Mouse (Mus musculus) lung, postnatal 36 days (tissue): ENCODE data around the gene Gm20388.

Experiments used
- DNase-seq: peaks from one replicate; pipeline ENCODE4 v3.0.0; 2022; ENCODE audit warnings: mixed read lengths

The Gm20388 gene

DNA sequence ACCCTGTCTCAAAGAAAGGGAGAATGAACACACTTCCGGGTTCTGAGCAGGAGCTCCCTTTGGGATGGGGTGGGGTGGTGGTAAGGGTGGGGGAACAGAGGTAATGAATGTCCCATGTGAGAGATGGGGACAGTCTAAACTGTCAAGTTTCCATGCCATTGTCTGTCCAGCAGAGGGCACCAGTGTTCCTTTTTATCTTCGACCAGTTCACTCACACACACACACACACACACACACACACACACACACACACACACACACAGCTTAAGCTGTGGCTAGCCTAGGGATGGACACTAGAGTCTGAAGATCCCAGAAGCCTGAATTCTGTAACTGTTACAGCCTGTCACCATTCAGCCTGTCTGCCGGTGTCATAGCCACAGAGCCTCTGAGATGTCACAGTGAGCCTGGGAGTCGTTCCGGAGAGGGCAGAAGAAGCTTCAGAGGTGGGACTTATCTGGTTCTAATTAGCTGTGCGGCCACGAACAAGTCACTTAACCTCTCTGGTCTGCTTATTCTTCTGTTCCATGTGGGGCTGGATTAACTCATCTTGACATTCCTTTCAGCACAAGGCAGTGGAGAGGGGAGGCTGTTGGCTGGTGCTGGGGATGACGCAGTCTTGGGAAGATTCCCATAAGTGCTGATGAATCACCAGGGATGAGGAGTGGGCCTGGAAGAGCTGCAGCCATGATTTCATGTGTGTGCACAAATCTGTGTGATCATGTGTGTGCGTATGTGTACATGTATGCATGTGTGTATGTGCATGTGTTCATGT lies 910.9 kb downstream of the Gm20388 start:
- peak; percentile 79 for DNase-seq

DNA sequence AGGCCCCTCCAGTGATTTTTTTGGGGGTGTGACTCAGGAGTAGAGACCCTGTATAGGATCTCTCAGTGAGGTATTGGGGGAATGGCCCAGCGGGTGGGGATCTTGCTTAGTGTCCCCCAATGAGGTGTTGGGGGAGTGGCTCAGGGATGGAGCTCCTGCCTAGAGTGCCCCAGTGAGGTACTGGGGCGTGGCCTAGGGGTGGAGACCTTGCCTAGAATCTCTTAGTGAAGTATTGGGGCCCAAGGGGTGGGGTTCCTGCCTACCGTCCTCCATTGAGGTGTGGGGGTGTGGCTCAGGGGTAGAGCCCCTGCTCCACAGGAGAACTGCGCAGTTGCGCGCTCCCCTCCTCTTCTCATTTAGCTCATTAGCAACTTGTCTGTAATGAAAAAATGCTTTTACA lies 912.7 kb downstream of the Gm20388 start:
- DNase-seq: no peak

DNA sequence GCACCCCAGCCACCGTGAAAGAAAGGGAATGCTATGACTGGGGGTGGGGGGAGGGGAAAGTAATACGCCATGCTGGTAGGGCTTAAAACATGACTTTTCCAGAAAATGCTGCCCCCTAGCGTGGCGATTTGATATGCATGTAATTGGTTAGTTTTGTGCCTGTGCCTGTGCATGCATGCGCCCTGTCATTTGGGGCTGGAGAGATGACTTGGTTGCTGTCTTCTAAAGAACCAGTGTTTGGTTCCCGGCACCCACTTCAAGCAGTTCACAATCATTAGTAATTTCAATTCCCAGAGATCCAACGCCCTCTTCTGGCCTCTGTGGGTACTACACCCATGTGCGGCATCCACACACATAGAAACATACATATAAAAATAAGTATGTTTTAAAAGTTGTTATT lies 913.2 kb downstream of the Gm20388 start:
- DNase-seq: no peak

DNA sequence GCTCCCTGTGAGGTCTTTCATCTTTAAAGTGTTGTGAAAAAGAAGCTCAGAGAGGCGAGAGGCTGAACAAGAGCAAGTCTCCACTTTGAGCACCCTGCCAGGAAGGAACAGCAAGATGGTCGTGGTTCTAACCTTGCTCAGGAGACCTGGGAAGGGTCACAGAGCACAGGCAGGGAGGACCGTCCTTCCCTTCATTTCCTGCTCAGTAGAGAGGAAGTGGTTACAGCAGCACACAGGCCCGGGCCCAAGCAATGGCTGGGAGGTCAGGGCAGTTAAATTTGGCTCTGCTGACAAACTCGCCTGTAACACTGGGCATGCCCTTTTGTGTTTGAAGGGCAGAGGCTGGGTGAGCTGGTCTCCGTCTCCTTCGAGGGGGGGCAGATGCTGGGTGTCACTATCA lies 914.0 kb downstream of the Gm20388 start:
- no peak for DNase-seq

DNA sequence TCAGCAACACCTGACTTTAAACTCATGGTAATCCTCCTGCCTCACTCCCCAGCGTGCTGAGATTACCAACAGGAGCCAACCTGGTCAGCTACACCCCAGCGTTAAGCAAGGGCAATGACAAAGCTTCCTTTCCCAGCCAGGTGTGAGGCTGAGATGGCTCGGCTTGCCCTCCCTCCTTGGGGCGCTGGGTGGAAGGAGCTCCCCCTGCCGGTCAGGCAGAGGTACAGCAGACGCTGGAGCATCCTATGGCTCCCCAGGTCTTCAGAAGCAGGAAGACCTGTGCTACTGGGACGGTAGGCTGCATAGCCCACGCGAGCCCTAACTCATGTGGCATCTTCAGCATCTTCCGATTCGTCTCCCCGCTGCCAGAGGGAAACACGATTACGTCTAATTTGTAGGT lies 917.6 kb downstream of the Gm20388 start:
- DNase-seq: peak; percentile 43

DNA sequence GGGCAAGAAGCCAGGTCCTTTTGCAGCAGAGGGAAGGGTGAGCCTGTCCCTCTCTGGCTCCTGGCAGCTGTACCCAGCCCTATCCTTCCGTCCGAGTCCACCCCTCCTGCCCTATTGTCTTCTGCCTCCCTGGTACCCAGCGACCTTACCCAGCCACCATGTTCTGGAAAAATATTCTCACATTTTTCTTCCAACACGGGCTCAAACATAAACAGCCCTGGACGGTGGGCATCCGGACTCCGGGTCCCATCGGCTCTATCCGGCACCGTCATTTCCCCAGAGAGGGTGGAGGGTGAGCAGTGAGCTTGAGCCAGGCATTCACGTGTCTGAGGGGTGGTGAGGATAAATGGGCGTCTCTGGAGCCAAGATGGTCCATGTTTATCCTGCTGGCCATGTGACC lies 920.0 kb downstream of the Gm20388 start:
- DNase-seq: peak; percentile 92

DNA sequence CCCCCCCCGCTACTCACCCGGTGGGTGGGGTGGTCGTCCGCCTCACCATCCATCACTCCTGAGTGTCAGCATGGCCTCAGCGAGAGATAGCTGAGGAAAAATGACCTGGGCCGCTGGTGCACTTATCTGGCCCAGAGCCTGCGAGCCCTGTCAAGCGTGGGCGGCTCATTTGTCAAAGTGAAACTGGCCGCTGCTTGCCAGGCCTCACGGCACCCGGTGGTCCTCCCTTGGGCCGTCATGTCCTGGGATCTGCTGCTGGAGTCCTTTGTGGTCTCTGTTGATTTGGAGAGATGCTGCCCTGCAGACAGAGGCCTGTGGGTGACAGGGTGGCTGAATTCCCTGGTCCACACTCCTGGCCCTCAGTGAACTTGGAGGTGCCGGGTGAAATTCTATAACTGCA lies 921.4 kb downstream of the Gm20388 start:
- peak; percentile 75 for DNase-seq

DNA sequence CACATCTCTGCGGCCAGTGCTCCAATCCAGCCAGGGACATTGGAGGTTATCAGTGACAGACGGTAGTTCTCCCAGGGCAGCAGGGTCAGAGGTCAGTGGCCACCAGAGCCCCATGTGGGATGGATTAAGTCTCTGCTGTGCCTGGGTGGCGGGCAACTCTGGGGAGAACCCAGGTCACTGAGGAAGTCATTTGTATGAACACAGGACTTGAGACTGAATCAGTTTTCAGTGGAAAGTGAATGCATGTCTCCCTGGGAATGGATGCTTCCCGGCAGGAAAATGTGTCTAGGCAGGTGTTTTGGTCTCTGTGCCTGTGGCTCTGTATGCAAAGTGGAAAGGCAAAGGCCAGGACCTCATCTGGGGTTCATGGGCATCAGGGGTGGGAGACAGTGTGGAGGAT lies 922.6 kb downstream of the Gm20388 start:
- no peak for DNase-seq

DNA sequence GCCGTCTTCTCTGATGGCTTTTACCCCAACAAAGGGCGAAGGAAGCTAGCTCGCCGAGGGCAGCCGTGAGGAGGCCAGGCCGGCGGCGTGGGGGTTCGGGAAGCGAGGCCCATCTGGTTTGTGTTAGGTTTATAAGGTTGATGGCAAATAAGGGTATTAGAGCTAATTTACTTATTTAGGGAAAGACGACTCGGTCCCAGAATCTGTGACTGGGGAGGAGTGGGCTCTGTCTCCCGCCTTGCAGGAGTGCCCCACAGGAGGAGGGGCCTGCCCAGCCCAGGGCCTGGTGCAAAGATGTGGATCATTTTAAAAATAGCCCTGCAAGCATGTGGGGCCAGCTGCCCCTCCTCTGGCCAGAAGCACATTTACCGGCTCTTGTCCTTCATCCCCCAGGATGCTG lies 928.4 kb downstream of the Gm20388 start:
- DNase-seq: no peak

DNA sequence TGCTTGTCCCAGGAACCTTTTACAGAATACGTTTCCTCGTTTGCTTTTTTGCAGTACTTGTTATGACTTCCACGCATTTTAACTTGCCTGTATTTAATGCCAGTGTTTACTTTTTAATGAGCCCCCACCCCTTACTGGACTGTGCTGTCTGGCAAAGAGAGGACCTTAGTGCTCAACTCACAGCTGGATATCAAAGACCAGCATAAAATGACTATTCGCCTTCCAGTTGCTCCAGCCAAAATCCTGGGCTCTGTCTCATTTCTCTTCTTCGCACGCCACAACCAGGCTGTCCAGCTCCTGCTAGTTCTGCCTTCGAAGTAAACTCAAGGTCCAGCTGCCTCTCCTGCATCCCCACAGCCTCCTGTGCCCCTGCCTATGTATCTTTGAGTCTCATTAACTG lies 932.4 kb downstream of the Gm20388 start:
- DNase-seq: no peak

DNA sequence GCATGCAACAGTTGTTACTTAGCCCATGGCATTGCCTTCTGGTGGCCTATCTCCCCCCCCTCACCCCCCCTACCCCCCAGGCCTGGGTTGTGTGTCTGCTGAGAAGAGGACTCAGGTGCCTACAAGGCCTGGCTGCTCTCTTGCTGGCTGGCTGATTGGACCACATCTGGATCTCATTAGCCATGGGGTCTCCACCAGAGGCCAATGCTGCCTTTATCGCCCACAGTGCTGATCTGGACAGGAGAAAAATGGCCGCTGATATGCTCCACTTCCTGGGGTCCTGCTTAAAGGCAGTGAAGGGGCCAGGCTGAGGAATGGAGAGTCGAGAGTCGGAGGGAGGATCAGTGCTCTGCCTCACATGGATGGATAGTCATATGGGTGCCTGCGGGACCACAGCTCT lies 935.4 kb downstream of the Gm20388 start:
- DNase-seq: no peak

DNA sequence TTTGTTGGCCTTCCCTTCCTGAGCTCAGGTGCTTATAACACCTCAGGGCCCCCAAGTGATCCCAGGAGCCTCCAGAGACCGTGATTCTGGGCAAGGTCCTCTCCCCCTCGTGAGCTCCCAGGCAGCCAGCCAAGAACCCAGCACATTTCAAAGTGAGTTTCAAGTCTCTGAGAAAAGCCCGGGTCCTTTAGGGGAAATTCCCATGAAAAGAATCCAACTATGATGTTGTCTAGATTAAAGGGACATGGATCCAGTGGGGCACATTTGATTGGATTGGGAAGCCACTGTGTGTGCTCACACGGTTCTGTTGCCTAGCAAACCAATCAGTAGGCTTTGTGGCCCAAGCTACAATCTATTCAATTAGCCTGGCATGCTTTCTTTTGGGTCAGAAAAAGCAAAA lies 936.6 kb downstream of the Gm20388 start:
- DNase-seq: no peak

DNA sequence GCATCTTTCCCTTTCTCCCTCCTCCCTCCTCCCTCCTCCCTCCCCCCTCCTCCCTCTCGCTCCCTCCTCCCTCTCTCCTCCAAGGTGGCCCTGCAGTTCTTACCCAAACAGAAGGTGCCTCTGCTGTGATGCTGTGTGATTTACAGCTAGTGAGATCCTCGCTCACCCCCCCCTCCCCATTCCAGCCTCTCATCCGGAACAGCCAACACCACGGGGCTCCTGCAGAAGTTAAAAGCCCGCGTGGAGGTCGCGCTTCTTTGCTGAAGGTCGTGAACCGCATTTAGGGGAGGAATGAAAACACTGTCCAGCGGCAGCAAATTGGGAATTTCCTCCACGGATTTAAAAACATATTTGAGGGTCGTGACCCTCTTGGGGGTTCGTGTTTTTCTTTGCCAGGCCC lies 937.1 kb downstream of the Gm20388 start:
- DNase-seq: no peak

DNA sequence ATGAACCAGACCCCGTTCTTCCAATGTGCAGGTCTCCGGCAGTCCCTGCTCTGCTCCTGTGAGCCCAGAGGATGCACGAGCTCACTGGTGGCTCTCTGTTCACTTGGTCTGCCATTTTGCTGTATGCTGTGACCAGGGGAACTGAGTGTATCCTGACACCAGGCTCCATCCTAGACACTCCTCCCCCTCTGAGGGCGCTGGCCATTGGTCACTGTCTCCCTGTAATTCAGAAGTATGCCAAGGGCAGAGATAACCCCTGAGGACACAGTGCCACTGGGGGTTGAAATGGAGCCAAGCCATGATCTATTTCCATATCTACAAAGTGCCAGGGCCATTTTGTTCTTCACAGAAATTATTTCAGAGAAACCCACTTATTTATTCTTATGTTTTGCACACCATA lies 937.8 kb downstream of the Gm20388 start:
- no peak for DNase-seq

DNA sequence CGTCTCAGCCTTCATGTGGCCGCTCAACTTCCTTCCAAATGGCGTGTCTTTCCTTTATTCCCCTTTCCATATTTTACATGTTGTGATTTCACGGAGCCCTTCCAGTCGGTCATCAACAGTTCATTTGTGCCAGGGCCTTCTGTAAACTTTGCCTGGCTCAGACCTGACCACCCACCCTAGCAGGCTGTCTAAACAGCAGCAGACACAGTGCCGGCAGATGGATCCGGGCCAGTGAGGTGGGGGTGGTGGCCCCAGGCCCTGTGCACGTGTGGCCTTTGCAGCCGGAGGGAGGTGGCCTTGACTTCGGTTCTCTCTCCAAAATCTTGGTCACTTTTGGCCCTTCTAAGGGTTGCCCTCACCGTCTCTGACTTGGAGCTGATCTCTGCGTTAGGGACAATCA lies 940.8 kb downstream of the Gm20388 start:
- DNase-seq: no peak

DNA sequence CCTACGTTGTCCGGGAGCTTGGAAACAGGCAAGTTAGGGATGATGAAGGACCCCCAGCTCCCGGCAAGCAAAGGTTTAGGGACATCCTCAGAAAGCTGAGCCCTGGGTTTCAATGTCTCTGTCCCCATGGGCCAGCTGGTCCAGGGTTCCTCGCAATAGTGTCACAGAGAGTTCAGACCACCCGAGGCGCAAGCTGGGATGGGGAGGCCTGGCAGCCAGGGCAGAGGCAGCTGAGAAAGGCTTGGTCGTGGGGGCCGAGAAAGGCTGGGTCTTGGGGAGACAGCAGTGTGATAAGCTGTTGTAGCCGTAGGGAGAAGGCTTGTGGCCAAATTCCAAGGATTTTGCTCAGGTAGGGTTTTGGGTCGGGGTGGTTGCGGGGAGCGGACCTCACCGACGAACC lies 949.2 kb downstream of the Gm20388 start:
- DNase-seq: no peak

DNA sequence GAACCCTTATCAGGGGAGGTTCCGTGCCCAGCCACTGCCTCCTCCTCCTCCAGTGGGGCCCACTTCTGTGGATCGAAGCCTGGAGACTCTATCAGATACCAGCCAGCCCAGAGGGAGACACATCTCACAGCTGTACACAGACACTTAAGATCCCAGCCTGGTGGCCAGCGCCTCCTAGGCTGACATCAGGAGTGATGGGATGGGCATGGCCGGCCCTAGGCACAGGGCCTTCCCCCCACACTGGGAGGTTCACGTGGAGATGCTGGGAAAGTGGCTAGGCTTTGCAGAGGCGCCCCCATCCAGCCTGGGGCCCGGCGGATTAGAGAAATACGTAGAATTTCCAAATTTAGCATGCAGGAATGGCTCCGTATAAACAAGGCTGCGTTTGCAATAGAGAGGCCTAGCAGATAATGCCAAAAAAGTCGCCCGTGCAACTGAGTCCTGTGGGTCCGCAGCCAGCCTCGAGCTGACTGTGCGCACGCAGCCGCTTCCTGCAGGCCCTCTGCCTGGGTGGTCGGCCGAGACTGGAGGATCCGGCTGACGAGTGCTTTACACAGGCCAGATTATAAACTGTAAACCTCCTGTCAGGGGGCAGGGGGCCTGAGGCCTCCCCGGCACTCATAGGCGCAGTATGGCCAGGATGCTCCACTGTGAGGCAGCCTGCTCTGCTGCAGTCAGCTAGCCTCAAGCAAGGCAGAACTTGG lies 949.9 kb downstream of the Gm20388 start:
- DNase-seq: peak; percentile 37

DNA sequence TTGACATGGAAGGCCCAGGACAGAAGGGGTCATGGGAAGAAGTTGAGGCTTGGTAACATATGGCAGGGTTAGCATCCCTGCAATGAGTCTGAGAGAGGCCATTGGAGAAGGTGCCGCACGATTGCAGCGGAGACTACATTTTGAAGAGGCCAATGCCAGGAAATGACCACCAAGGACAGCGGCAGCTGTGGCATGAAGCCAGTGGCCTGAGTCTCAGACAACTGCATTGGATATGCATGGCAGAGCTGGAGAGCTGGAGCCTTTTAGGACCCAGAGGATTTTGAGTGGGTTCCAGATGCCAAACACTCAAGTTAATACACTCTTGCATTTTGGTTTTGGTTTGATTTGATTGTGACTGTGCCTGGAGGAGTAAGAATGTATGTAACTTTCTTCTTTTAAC lies 953.0 kb downstream of the Gm20388 start:
- DNase-seq: no peak

DNA sequence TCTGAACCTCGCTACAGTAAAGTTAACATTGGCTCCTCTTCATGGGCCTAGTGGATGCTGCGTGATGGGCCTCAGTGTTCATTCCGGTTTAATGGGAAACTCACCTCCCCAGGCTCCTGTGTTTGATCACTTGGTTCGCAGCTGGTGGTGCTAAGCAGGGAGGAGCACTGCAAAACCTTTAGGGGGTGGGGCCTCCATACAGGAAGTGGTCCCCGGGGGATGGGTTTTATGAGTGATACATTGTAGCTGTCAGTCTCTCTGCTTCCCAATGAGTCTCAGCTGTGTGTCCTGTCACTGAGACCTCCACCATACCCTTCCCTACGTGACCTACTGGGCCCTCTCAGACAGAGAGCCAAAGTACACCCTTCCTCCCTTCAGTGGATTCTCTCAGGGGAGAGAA lies 956.7 kb downstream of the Gm20388 start:
- no peak for DNase-seq

DNA sequence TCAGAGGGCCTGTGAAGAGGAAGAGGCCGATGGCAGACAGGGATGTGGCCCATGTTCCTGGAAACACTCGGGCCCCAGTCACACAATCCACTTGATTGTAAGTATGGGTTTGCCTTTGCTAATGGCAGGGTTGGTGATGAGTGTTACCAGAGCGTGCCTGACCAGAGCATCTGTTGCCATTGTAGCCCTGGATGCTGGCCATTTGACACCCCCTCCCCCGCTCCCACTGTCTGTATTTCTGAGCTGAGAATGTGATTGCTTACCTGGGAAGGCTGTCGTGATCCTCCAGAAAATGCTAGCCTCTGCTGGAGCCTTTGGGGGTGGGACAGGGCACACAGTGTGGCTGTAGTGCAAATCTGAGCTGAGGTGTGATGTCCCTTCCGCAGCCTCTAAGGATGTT lies 962.0 kb downstream of the Gm20388 start:
- no peak for DNase-seq

DNA sequence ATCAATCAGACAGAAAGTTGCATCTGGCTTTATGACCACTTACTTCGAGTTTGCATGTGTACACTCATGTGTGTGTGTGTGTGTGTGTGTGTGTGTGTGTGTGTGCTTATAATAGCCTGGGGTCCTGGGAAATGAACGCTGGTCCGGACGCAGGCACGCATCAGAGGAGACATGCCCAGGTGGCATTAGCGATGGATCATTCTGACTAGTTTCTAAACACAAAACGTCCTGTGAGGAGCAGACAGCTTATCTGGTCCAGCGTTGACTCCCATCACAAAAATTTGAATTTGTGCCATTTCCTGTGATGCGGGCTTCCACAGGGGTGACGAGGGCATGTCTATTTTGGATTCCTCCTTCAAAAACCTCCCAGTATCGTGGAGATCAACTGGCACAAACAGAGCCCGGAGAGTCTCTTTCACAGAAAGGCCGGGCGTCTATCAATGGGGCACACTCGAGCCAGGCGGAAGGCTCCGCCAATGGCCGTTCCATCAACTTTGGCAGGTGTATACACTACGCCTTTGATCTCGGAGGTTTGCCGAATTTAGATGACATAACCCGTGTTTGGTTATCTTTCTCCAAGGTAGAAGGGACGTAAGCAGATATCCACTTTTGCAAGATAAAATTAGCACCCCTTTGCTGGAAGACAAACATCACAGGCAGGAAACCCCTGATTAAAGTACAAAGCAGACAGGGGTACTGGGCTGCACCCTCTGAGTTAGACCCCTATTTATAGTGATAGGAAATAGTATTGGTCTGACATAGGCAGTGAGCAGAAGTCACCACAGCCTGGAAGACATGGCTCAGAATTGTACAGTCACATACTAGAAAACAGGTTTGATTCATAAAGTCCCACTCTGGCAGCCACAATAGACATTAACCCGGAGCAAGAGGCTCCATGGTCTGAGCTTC lies 965.6 kb downstream of the Gm20388 start:
- DNase-seq: peak; percentile 88

DNA sequence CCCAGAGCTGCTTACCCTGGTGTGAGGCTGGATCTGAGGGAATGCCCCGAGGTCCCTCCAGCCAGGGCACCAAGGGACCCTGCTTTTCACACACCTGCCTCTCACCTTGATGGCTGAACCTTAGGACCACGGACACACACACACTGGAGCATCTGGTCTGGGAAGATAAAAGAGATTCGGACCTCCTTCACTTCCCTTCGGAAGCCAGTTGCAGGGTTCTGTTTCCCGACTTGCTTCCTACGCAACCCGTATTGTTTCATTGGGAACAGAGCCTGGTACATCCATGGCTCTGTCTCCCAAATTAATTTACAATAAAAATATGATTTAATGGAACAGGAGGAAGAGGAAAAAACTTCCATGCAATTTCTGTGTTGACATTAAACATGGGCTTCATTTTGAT lies 966.4 kb downstream of the Gm20388 start:
- peak; percentile 71 for DNase-seq

DNA sequence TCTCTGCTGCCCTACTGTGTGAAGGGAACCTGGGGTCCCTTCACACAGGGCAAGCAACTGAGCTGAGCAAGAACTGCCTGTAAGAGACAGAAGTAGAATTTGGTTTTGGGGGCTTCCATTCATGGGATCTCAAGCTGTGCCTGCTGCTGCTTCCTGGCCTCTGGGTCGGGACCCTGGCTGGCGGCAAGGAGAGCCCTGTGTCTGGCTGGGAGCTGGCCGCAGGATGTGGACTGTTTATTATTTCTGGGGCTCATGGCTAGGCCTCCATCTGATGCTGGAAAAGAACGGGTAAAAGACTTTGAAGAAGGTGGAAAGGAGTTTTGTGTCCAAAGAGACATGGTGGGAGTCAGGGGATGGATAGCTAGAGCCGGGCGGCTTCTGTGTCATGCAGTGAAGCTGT lies 969.3 kb downstream of the Gm20388 start:
- DNase-seq: peak; percentile 63

DNA sequence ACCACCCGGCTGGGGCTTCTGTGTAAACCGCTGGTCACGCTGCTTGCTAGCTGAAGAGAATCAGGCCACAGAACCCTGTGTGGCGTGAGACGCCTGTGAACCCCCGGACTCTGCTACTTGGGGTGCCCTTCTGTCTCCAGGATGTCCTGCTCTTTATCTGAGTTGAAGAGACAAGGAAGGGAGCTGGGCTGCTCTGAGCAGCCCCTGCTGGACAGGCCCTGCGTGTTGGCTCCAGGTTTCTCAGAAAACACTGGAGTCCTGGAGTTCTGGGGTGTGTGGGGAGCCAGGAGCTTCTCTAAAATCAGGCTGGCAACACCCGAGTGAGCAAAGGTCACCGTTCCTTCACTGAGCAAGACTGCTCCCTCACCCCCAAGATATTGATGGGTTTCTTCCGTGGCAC lies 971.0 kb downstream of the Gm20388 start:
- no peak for DNase-seq
